7 mouse cellular contexts compared by ENCODE assay signal in genomic region chr2:30699797-30700454, GRCm38 (mm10).
DNase-seq lines count a peak whose midpoint lies in the region; ATAC-seq and TF ChIP-seq lines count a peak whose summit lies in the region.

No protein-coding gene starts in this region.

- TF ChIP-seq CTCF in left cerebral cortex, adult 2 months (IDR thresholded peaks at IDR 0.05), result no peak; the same call in 1 of the 2 replicates

- 28% methylated on average over 6 of the region's 6 CpGs for WGBS in hindbrain, embryonic 14.5 days

- peak overlapping the region; percentile 71 for H3K27ac ChIP-seq in hindbrain, embryonic 14.5 days
- H3K27ac ChIP-seq in left cerebral cortex, adult 2 months, result peak overlapping the region; percentile 91

- peaks cover 42% of the 10 kb centered on the region for H3K4me1 ChIP-seq in hindbrain, embryonic 14.5 days (replicated peaks; ENCODE audit: control insufficient read depth, insufficient read depth, low read length)

- H3K27me3 ChIP-seq in hindbrain, embryonic 14.5 days (ENCODE audit: control insufficient read depth, insufficient read depth, low read length), result no peaks in the 10 kb centered on the region

- H3K9me3 ChIP-seq in hindbrain, embryonic 14.5 days (ENCODE audit: control insufficient read depth, low read length), result 0 out of 2 replicates have a peak, but pooled peaks cover 4% of the 10 kb centered on the region

- H3K9ac ChIP-seq in hindbrain, embryonic 14.5 days, result no peak overlapping the region

- DNase-seq in adipocyte (ENCODE audit: low spot score), result peak; percentile 85
- DNase-seq in cerebellum, postnatal 14 days, result peak; percentile 87 to 89
- DNase-seq in frontal cortex, postnatal 36 days (ENCODE audit: low spot score in 2 of 2), result peak; percentile 74 to 90
- peak; percentile 73 for DNase-seq in hindbrain, embryonic 14.5 days (ENCODE audit: low spot score)
- DNase-seq in left cerebral cortex, adult 2 months (ENCODE audit: extremely low spot score in 1 of 2, low spot score in 2 of 2), result peak; percentile 79 to 83
- peak; percentile 59 to 85 for DNase-seq in lung, postnatal 4 days
- DNase-seq in right cerebral cortex, postnatal 14 days, result peak; percentile 73

- no peak overlapping the region; the same call in 1 of the 2 replicates for H3K4me2 ChIP-seq in hindbrain, embryonic 14.5 days (replicated peaks)

- H3K36me3 ChIP-seq in hindbrain, embryonic 14.5 days (replicated peaks; ENCODE audit: control insufficient read depth, insufficient read depth), result no peaks in the 10 kb centered on the region

- no peak overlapping the region for H3K4me3 ChIP-seq in hindbrain, embryonic 14.5 days (replicated peaks; ENCODE audit: low read length)
- no peak overlapping the region for H3K4me3 ChIP-seq in left cerebral cortex, adult 2 months

- intact Hi-C loops in left cerebral cortex, adult 2 months (cut with DNase I), result no loop called here

- peak; percentile 81 for ATAC-seq in hindbrain, embryonic 14.5 days (ENCODE audit: low FRiP score)
